Mouse (Mus musculus) cortical plate, adult 2 months (tissue): ENCODE results near the gene B3gnt2. TPM values are rescaled to one million over a fixed set of nuclear protein-coding genes. Genes with fewer than 3 reads are reported as not detected.
A peak's percentile ranks its signal among the peaks of the same experiment; 100 is the strongest.

ENCODE experiments used
- H3K27ac ChIP-seq: fragments of 200-500 bp; 2 replicates; pipeline ENCODE4 v1.5.1; 2012; ENCODE audit warnings: low read length, control low read depth, inconsistent platforms; ENCODE audit not compliant: insufficient read depth
- H3K4me1 ChIP-seq: fragments of 200-500 bp; 2 replicates; pipeline ENCODE4 v1.6.1; 2011; ENCODE audit warnings: low read length; ENCODE audit not compliant: control insufficient read depth, insufficient read depth
- H3K4me3 ChIP-seq: fragments of 200-500 bp; 2 replicates; pipeline ENCODE4 v1.5.1; 2011; ENCODE audit warnings: mild to moderate bottlenecking, low read length, control low read depth; ENCODE audit not compliant: insufficient read depth
- CTCF ChIP-seq: fragments of 200-500 bp; IDR thresholded peaks from 2 replicates; pipeline ENCODE4 v1.5.1; 2011; ENCODE audit warnings: mild to moderate bottlenecking, control low read depth, low read length; ENCODE audit not compliant: insufficient read depth; ENCODE audit errors: extremely low read depth
- POLR2A ChIP-seq: fragments of 200-500 bp; IDR thresholded peaks from 2 replicates; pipeline ENCODE4 v1.6.1; 2011; ENCODE audit warnings: mild to moderate bottlenecking, low read length, control low read depth; ENCODE audit not compliant: insufficient read depth; ENCODE audit errors: extremely low read depth
- polyA plus RNA-seq: library from polyadenylated mRNA; depleted of rRNA; stranded (reverse); fragments of >200 nt; gene quantifications from 2 replicates; pipeline ENCODE4 v1.2.3, GENCODE M21; 2012

Gene B3gnt2
- polyA plus RNA-seq, 1 experiment = 11.2 TPM

DNA sequence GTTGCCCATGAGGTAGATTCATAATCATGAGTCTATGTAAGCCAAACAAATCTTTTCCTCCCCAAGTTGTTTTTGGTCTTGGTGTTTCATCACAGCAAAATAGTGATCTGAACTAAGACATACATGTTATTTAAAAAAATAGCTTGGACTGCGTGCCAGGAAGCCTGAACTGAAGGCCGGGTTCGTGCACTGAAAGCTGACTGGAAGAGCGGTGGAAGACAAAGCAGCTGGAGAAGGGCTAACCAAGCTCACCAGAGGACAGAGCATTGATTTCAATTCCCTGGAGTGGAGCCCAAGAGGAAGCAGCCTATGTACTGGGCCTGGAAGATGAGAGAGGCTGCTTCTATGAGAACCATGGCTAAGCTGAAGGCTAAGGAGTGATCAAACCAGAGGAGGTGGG is 26.2 kb upstream of the B3gnt2 start:
- TF ChIP-seq POLR2A (no peak), CTCF (no peak)
- Histone ChIP-seq H3K4me3 (no peak overlapping the region), H3K27ac (no peak overlapping the region), H3K4me1 (no peaks in the 10 kb centered on the region)

DNA sequence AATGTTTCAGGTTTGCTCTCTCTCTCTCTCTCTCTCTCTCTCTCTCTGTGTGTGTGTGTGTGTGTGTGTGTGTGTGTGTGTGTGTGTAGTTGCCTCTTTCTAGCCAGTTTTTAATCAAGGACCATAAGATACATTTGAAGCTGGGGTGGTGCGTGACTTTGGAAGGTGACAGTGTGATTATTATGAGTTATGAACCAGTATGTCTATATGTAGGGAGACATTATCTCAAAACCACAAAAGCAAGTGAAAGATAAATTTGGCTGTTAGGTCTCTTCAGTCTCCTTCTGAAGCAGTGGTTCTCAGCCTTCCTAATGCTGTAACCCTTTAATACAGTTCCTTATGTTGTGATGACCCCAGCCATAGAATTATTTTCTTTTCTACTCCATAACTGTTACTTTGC is 24.6 kb upstream of the B3gnt2 start:
- H3K4me1 ChIP-seq = no peaks in the 10 kb centered on the region
- no peak overlapping the region for H3K4me3 ChIP-seq
- H3K27ac ChIP-seq = no peak overlapping the region
- no peak for TF ChIP-seq POLR2A
- no peak for TF ChIP-seq CTCF

DNA sequence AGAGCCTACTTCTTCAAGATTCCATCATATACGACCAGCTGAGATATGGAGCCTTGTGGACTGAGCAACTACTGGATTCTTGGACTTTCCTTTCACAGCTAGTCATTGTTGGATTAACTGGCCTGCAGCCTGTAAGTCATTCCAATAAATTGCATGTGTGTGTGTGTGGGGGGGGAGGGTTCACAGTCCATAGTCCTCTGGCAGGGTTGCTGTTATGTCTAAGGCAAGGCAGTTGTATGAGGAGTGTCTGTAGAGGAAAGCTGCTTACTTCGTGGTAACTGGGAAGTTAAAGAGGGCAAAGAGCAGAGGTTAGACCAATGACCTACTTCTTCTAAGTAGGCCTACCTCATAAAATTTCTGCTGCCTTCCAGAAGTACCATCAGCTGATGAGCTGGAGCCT is 22.9 kb upstream of the B3gnt2 start:
- H3K4me1 ChIP-seq = no peaks in the 10 kb centered on the region
- no peak for TF ChIP-seq POLR2A
- no peak overlapping the region for H3K4me3 ChIP-seq
- no peak overlapping the region for H3K27ac ChIP-seq

DNA sequence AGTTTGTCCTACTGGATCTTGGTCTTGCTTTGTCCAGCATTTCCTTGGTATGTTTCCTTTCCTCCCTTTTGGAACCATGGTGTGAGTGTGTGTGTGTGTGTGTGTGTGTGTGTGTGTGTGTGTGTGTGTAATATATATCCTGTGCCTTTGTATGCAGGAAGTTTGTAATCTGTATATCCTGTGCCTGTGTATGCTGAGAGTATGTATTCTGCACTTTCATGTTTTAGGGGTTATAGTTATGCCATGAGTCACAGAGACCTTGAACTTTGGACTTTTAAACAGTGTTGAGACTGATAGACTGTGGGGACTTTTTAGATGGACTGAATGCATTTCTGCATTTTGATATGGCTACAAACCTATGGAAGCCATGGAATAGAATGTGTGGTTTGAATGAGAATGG is 22.2 kb upstream of the B3gnt2 start:
- Histone ChIP-seq H3K4me1 (no peaks in the 10 kb centered on the region), H3K4me3 (no peak overlapping the region), H3K27ac (no peak overlapping the region)
- TF ChIP-seq CTCF (no peak), POLR2A (no peak)

DNA sequence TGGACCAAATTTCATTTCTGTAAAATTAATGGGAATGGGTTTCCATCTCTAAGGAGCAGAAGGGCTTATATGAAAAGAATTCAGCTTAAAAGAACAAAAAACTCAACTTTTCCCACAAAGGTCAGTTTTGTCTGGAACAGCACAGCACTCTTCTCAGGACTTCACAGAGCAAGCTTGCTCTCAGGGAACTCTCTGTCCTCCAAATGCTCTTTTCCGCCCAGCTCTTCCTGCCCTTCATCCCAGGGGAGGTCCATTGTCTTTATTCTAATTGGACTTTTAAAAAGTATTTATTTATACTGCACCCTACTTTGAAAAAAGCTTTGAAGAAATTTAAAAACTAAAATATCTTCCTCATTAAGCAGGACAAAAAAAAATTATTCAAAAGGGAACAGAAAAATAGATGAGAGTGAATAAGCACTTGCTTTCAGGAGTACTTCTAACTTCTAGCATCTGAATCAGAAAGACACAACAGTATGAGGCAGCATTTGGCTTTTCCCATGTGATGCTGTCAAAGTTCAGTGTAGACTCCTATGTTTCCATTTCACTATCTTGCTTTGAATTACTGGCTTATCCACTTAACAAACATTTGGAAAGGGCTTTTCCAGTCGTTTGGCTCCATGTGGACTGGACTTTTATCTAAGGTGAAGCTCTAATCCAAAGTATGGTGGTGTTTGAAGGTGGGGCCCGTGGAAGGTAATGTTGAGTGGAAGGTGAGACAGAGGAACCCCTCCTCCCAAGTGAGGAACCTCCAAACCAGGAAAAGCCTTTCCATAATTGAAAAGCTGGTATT is 19.8 kb upstream of the B3gnt2 start:
- Histone ChIP-seq H3K4me3 (no peak overlapping the region), H3K27ac (peak overlapping the region; percentile 71; the same call in 1 of the 2 replicates), H3K4me1 (no peaks in the 10 kb centered on the region)
- TF ChIP-seq POLR2A (no peak), CTCF (no peak)

DNA sequence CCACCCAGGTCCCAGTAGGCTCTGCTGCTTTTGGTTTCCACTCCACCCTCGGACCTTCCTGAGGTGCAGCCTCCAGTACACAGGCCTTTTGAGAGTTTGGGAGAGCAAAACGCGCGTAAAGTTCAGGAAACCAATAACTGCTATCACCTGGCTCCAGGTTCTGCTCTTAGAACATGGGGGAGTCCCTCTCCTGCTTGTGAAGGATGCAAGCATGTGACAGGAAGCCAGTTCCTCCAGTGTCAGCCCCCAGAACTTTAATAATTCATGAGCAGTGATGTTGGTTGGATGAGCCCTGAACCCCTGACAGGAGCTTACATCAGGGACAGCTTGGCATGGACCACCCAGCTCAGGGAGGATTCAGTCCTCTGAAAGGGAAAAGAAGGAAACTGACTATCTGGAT is 18.9 kb upstream of the B3gnt2 start:
- no peaks in the 10 kb centered on the region for H3K4me1 ChIP-seq
- no peak overlapping the region for H3K27ac ChIP-seq
- no peak overlapping the region for H3K4me3 ChIP-seq
- TF ChIP-seq POLR2A (no peak), CTCF (no peak)

DNA sequence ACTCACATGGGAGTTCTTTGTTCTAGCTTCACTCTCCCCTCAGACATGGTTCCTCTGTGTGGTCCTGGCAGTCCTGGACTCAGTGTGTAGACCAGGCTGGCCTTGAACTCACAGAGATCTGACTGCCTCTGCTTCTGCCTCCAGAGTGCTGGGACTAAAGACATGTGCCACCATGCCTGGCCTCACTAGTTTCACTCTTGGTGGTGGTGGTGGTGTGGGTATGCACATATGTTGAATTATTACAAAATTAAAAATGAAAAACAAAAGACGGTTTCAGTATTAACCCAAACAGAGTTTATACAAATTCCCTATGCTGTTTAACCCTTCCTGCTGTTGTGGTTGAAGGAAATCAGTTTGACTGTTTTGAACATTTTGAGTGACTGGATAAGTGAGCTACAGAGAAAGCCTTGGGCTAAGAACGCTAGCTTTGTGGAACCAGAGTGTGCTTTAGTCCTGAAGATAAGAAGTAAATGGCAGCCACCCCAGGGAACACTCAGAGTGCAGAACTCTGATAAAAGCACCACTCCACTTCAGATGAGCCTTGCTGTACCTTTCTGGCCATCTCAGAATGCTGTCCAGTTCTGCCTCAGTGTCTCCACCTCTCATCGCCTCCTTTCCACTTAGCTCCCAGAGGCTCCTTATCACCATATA is 16.0 kb upstream of the B3gnt2 start:
- TF ChIP-seq CTCF = no peak
- TF ChIP-seq POLR2A = no peak
- Histone ChIP-seq H3K27ac (no peak overlapping the region), H3K4me3 (no peak overlapping the region), H3K4me1 (peaks cover 2% of the 10 kb centered on the region; the same call in 1 of the 2 replicates)

DNA sequence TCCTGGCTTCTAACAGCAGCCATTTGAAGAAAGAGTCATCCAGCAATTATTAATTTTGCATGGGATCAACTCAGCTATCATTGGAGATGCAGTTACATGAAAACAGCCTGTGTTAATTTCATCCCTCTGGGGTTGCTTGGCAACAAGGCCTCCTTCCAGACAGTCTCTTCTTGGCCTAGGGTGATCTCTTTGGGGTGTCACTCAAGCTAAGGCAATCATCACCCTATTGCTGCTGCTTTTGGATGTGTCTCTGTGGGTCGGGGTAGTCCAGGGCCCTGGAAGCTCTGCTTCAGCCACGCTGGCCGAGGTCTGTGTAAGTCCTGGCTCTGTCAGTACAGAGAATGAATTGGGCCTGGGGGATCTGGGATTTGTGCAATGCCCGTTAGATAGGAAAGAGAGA is 14.5 kb upstream of the B3gnt2 start:
- no peak overlapping the region for H3K4me3 ChIP-seq
- H3K27ac ChIP-seq = no peak overlapping the region
- H3K4me1 ChIP-seq = peaks cover 2% of the 10 kb centered on the region; the same call in 1 of the 2 replicates
- TF ChIP-seq CTCF = no peak
- no peak for TF ChIP-seq POLR2A

DNA sequence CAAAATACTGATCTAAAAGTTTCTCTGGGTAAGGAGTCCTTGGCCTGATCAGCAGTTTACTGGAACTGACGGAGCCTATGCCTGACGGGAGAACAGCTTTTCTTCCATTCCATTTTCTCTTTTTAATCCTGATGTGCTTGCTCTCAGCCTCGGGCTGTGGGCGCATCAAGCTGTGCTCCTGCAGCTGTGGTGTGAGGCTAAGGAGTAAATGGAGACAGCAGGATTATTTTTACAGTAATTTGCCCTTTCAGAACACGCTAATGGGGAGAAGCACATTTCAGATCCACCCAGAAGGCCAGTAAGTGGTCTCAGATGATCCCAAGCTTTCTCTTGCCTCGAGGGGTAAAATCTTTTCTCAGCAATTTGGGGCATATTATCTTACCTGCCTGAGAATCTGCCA is 14.0 kb upstream of the B3gnt2 start:
- H3K4me1 ChIP-seq = peaks cover 2% of the 10 kb centered on the region; the same call in 1 of the 2 replicates
- TF ChIP-seq POLR2A (no peak), CTCF (no peak)
- H3K4me3 ChIP-seq = no peak overlapping the region
- no peak overlapping the region for H3K27ac ChIP-seq

DNA sequence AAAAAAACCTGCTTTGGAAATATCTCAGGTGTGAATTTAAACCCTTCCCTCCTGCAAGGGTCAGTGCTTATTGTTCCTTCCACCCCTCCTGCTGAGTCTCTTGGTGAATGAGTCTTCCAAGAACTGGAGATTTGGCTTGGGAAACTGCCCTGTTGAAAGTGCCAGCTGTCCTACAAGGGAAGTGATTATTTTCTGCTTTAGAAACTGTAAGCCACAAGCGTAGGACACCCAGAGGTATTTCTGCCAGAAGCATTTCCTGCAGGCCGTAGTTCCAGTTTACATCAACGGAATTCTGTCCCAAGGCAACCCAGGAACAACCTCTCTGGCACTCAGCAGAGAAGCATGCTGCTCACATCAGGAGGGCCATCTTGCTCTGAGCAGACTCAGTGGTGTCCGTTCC is 12.6 kb upstream of the B3gnt2 start:
- no peak for TF ChIP-seq POLR2A
- TF ChIP-seq CTCF = no peak
- H3K4me1 ChIP-seq = peaks cover 2% of the 10 kb centered on the region; the same call in 1 of the 2 replicates
- no peak overlapping the region for H3K4me3 ChIP-seq
- H3K27ac ChIP-seq = no peak overlapping the region
